In the genomic region with DNA sequence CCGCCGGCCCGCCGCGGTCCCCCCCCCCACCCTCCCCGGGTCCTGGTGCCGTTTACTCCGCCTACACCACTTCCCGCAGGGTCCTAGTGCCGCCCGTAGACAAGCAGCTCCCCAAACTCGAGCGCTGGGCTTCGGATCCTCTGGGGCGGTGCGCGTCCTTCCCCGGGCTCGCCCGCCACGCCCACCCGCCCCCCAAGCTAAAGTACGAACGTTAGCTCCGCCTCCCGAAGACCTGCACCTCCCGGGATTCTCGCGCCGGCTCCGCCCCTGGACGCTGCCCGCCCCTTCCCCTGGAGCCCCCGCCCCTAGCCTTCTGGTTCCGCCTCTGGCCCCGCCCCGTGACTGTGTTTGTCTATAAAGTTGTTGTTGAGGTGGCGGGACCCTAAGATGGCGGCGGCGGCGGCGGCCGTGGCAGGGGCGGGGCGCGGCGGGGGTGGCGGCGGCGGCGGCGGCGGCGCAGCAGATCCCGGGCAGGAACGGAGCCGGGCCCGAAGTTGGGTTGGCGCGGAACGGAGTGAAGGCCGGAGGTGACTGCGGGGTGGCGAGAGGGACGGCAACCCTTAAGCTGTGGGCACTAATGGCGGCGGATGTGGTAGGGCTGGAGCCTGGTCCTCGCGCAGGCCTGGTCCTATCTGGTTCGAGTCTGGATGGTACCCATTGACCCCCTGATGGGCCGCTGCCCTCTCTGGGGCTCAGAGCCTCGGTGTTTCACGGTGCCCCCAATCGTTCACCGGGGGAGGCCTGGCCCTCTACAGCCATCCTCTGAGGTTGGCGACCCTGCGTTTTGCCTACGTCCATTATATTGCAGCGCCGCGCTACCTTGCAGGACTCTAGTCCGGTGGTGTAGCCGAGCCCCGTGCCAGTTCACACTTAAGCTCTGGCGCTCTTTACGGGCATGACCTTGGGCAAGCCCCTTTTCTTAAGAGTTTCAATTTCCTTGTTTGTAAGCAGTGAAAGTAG, we compare ENCODE assay signal across 7 mouse cellular contexts. TPM values are rescaled to one million over a fixed set of nuclear protein-coding genes. Genes with fewer than 3 reads are reported as not detected.
A peak's percentile ranks its signal among the peaks of the same experiment; 100 is the strongest.
DNase-seq lines count a peak whose midpoint lies in the region; ATAC-seq lines count a peak whose summit lies in the region.

Gene Drap1 (minus strand): TSS at position 198 of the 960 bp plus-strand sequence.
Gene AI837181 (plus strand): TSS at position 363 of the 960 bp plus-strand sequence.

- peak; percentile 92 for ATAC-seq in intestine, embryonic 16.5 days
- peak; percentile 93 for ATAC-seq in midbrain, embryonic 11.5 days (ENCODE audit: low FRiP score)

- peak within 1 kb of the TSS; percentile 81 for H3K4me3 ChIP-seq in intestine, embryonic 16.5 days (ENCODE audit: low read length)
- H3K4me3 ChIP-seq in midbrain, embryonic 11.5 days (ENCODE audit: low read depth, low read length), result peak within 1 kb of the TSS; percentile 85

- H3K4me1 ChIP-seq in intestine, embryonic 16.5 days (ENCODE audit: control insufficient read depth, insufficient read depth, low read length), result peaks cover 21% of the 10 kb centered on the region
- peaks cover 20% of the 10 kb centered on the region for H3K4me1 ChIP-seq in midbrain, embryonic 11.5 days (ENCODE audit: control insufficient read depth, insufficient read depth, low read length)

- peak; percentile 96 for DNase-seq in adrenal gland, adult 2 months
- peak; percentile 98 for DNase-seq in embryo, embryonic 11.5 days (ENCODE audit: low read depth, low spot score)
- DNase-seq in gastrocnemius, postnatal 4 days (ENCODE audit: low spot score in 2 of 2), result peak; percentile 94 to 98
- peak; percentile 91 to 92 for DNase-seq in left cerebral cortex, postnatal 36 days (ENCODE audit: low spot score in 2 of 2)
- DNase-seq in midbrain, embryonic 11.5 days (ENCODE audit: low spot score, missing footprints), result peak; percentile 99
- DNase-seq in skeletal muscle tissue, adult 2 months (ENCODE audit: low read depth, low spot score), result peak; percentile 98

- H3K36me3 ChIP-seq in intestine, embryonic 16.5 days (ENCODE audit: control insufficient read depth, insufficient read depth, low read length), result peaks cover 9% of the 10 kb centered on the region; the same call in 1 of the 2 replicates
- H3K36me3 ChIP-seq in midbrain, embryonic 11.5 days (ENCODE audit: control insufficient read depth, insufficient read depth, low read length), result 0 out of 2 replicates have a peak, but pooled peaks cover 13% of the 10 kb centered on the region

- H3K27me3 ChIP-seq in intestine, embryonic 16.5 days (replicated peaks; ENCODE audit: control insufficient read depth, insufficient read depth, low read length), result no peaks in the 10 kb centered on the region
- no peaks in the 10 kb centered on the region for H3K27me3 ChIP-seq in midbrain, embryonic 11.5 days (ENCODE audit: control insufficient read depth, insufficient read depth, low read length)

- peak within 1 kb of the TSS; percentile 89 for H3K27ac ChIP-seq in intestine, embryonic 16.5 days (ENCODE audit: low read length)
- H3K27ac ChIP-seq in midbrain, embryonic 11.5 days (ENCODE audit: low read depth, low read length), result peak within 1 kb of the TSS; percentile 64

- intact Hi-C loops in left cerebral cortex, postnatal 36 days (cut with DNase I), result loop anchor here (2.0 kb wide), 2 partner anchors 32 to 64 kb away; partner anchors contain the start of genes Ccdc85b and Mus81

- peak within 1 kb of the TSS; percentile 87 for H3K4me2 ChIP-seq in intestine, embryonic 16.5 days (ENCODE audit: low read depth, low read length)
- H3K4me2 ChIP-seq in midbrain, embryonic 11.5 days, result peak within 1 kb of the TSS; percentile 78

- no peaks in the 10 kb centered on the region for H3K9me3 ChIP-seq in intestine, embryonic 16.5 days (ENCODE audit: control insufficient read depth, low read length)
- no peaks in the 10 kb centered on the region for H3K9me3 ChIP-seq in midbrain, embryonic 11.5 days (ENCODE audit: control insufficient read depth, low read length)

- peak within 1 kb of the TSS; percentile 93 for H3K9ac ChIP-seq in intestine, embryonic 16.5 days (ENCODE audit: low read depth, low read length)
- peak within 1 kb of the TSS; percentile 91 for H3K9ac ChIP-seq in midbrain, embryonic 11.5 days (ENCODE audit: low read length)

- WGBS in intestine, embryonic 16.5 days, result under 1% methylated on average over 78 of the region's 87 CpGs
- WGBS in midbrain, embryonic 11.5 days, result under 1% methylated on average over 67 of the region's 87 CpGs

RNA-seq across cellular contexts. Expression of gene Drap1, which starts in this region (rescaled TPM):
- 100 to 1,000 TPM; 273 to 290 TPM for total RNA-seq in adrenal gland, adult 2 months (2021)
- polyA plus RNA-seq in adrenal gland, adult 2 months (2012; rRNA removed), result 127 and 159 TPM in 2 replicates
- 100 to 1,000 TPM; 344 to 358 TPM for total RNA-seq in gastrocnemius, postnatal 4 days (2021)
- 175 and 180 TPM in 2 replicates for polyA plus RNA-seq in intestine, embryonic 16.5 days (2015; fragmentation: Nextera tagmentation; extraction: Ambion mirVana)
- 100 to 1,000 TPM; 245 to 260 TPM for total RNA-seq in left cerebral cortex, postnatal 36 days (2021)
- 187 and 204 TPM in 2 replicates for polyA plus RNA-seq in midbrain, embryonic 11.5 days (2014; fragmentation: Nextera tagmentation; extraction: Ambion mirVana)

RNA-seq across cellular contexts. Expression of gene AI837181, which starts in this region (rescaled TPM):
- 10 to 100 TPM; 48.8 to 53.3 TPM for total RNA-seq in adrenal gland, adult 2 months (2021)
- polyA plus RNA-seq in adrenal gland, adult 2 months (2012; rRNA removed), result 109 and 115 TPM in 2 replicates
- 10 to 100 TPM; 52.0 to 55.7 TPM for total RNA-seq in gastrocnemius, postnatal 4 days (2021)
- 10.2 and 16.8 TPM in 2 replicates for polyA plus RNA-seq in intestine, embryonic 16.5 days (2015; fragmentation: Nextera tagmentation; extraction: Ambion mirVana)
- total RNA-seq in left cerebral cortex, postnatal 36 days (2021), result 10 to 100 TPM; 70.2 to 78.3 TPM
- 31.6 and 33.1 TPM in 2 replicates for polyA plus RNA-seq in midbrain, embryonic 11.5 days (2014; fragmentation: Nextera tagmentation; extraction: Ambion mirVana)

Comparison
In these comparisons a context has a peak if more than half of its experiments do, and no peak if none do; other contexts are left out.
1. Peak in every context shown above with its lines: DNase-seq, ATAC-seq, H3K4me3 ChIP-seq and H3K27ac ChIP-seq.